Mouse (Mus musculus) kidney, embryonic 14.5 days (tissue): Measurements from ENCODE around the gene Eme2. TPM values are rescaled to one million over a fixed set of nuclear protein-coding genes. Genes with fewer than 3 reads are reported as not detected.

Experiments used
- ATAC-seq: fragments of 200-750 bp; cut with Nextera tagmentation; 2 replicates; pipeline ENCODE4 v1.8.0; 2017; ENCODE audit warnings: moderate number of reproducible peaks, mild to moderate bottlenecking, moderate TSS enrichment, moderate library complexity; ENCODE audit not compliant: low FRiP score, low TSS enrichment
- H3K27ac ChIP-seq: fragments of 300-500 bp; sonication (generic); 2 replicates; pipeline ENCODE4 v1.5.1; 2014; ENCODE audit warnings: low read depth, mild to moderate bottlenecking, low read length, moderate library complexity, mixed read lengths
- H3K27me3 ChIP-seq: fragments of 300-500 bp; sonication (generic); 2 replicates; pipeline ENCODE4 v1.6.1; 2014; ENCODE audit warnings: mild to moderate bottlenecking, low read length; ENCODE audit not compliant: control insufficient read depth, insufficient read depth
- H3K36me3 ChIP-seq: fragments of 300-500 bp; sonication (generic); 2 replicates; pipeline ENCODE4 v1.6.1; 2014; ENCODE audit warnings: low read length, mixed read lengths; ENCODE audit not compliant: control insufficient read depth, insufficient read depth
- H3K4me1 ChIP-seq: fragments of 300-500 bp; sonication (generic); 2 replicates; pipeline ENCODE4 v1.6.1; 2014; ENCODE audit warnings: low read length, mixed read lengths; ENCODE audit not compliant: control insufficient read depth, insufficient read depth
- H3K4me2 ChIP-seq: fragments of 300-500 bp; sonication (generic); replicated peaks from 2 replicates; pipeline ENCODE4 v1.6.1; 2014; ENCODE audit warnings: low read depth, mild to moderate bottlenecking, low read length
- H3K4me3 ChIP-seq: fragments of 300-500 bp; sonication (generic); 2 replicates; pipeline ENCODE4 v1.5.1; 2014; ENCODE audit warnings: mild to moderate bottlenecking, low read length
- H3K9ac ChIP-seq: fragments of 300-500 bp; sonication (generic); 2 replicates; pipeline ENCODE4 v1.6.1; 2014; ENCODE audit warnings: low read depth, mild to moderate bottlenecking, low read length, moderate library complexity
- H3K9me3 ChIP-seq: fragments of 300-500 bp; sonication (generic); 2 replicates; pipeline ENCODE4 v1.6.1; 2016; ENCODE audit warnings: low read length; ENCODE audit not compliant: control insufficient read depth
- WGBS: fragments of 180-500 bp; shearing (Covaris S2); extraction: QIAGEN DNeasy Blood & Tissue Kit; methylation state at CpG from one replicate; pipeline ENCODE4 v1.1.7; 2014; 5-methylcytosine and 5-hydroxymethylcytosine counted together
- polyA plus RNA-seq: library from polyadenylated mRNA; unstranded; fragments of >200 nt; fragmentation: Nextera tagmentation; extraction: Ambion mirVana; gene quantifications from 2 replicates; pipeline ENCODE4 v1.2.1, GENCODE M21; 2014

The Eme2 gene
- polyA plus RNA-seq, 1 experiment from 2014 or later: 25.2 TPM

DNA sequence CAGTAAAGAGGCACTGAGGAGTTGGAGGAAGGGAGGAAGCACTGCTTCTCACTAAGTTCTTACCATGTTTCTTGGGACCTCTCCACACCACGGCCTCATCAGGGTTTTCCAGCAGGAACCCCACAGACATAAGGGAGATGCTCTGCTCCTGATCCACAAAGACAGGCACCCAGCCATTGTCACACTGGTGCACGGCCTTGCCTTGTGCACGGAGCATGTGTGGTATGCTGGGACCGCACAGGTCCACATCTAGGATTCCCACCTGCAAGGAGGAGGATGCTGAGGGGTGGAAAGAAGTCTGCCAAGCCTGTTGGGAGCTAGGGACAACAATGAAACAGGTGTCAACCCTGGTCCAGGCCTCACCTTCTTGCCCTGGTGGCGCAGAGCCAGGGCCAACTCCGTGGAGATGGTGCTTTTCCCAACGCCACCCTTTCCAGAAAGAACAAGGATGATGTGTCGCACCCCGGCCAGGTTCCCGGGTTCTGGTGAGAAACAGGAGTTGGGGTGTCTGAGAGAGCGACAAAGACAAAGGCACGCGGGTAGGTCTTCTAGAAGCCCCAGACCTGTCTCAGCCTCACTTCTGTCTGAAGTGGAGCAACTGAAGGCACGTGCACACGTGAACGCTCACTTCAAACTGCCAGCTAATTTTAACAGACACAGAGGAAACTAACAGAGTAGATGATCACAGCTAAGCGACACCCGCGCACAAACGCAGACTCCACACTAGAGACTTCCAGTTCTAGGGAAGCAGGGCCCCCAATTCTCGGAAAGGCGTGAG, 9.3 kb downstream of the Eme2 start:
- peak overlapping the region; percentile 69 for H3K9ac ChIP-seq
- peak overlapping the region; percentile 66 for H3K4me3 ChIP-seq
- H3K27me3 ChIP-seq: no peaks in the 10 kb centered on the region
- H3K36me3 ChIP-seq: peaks cover 29% of the 10 kb centered on the region
- H3K9me3 ChIP-seq: no peaks in the 10 kb centered on the region
- H3K27ac ChIP-seq: no peak overlapping the region
- ATAC-seq: no peak
- peak overlapping the region; percentile 89 for H3K4me2 ChIP-seq
- peaks cover 18% of the 10 kb centered on the region for H3K4me1 ChIP-seq
- 26% methylated on average over 22 of the region's 22 CpGs for WGBS

DNA sequence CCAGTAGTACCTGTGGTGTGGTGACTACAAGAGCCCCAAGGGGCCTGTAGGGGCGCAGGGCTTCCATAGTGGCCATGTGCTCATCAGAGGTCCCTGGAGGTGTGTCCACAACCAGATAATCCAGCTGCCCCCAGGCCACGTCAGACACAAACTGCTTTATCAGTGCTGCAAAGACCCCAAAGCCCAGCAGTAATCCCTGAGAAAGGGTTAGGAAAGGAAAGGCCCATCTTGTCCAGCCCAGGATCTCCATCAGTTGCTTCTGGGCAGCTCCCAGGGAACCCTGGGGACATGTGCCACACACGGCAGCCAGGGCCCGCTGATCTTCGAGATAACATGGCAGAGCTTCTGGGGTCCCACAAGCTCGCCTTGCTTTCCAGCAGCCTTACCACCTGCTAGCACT, 10.5 kb downstream of the Eme2 start:
- 87% methylated on average over 6 of the region's 6 CpGs for WGBS
- no peak for ATAC-seq
- H3K27ac ChIP-seq: no peak overlapping the region
- H3K27me3 ChIP-seq: no peaks in the 10 kb centered on the region
- H3K36me3 ChIP-seq: peaks cover 17% of the 10 kb centered on the region
- no peak overlapping the region for H3K9ac ChIP-seq
- peaks cover 18% of the 10 kb centered on the region for H3K4me1 ChIP-seq
- H3K4me3 ChIP-seq: no peak overlapping the region
- H3K4me2 ChIP-seq: no peak overlapping the region
- H3K9me3 ChIP-seq: no peaks in the 10 kb centered on the region

DNA sequence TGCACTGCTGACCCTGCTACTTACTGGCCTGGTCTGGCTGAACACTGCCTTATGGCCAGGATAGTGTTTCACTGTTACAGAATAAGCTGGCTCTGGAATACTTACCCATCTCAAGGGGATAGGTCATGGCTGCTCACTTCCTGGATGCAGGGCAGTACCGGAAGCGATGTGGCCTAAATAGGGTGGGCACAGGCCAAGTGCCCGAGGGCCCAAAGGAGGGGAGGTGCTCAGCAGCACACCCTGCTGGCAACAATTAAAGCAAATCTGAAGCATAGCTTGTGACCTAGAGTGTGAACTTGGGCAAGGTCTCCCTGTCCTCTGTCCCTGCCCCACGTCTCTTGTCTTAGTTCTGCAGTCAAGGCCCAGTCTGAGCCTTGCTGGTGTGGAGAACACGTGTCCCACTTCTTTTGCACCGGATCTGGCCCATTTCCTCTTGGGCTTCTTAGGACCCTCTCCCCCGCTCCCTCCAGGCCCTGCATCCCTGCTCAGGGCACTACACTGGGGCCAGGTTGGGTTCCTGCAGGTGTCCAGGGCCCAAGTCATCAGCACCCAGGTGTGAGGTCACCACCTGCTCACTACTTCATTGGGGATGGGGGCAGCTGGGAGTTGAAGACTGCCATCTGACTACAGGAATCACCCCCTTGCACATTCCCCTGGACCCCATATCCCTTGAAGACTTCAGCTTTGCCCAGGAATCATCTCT, 13.0 kb downstream of the Eme2 start:
- ATAC-seq: no peak
- H3K4me2 ChIP-seq: no peak overlapping the region
- no peak overlapping the region for H3K9ac ChIP-seq
- H3K27ac ChIP-seq: no peak overlapping the region
- 47% methylated on average over 7 of the region's 7 CpGs for WGBS
- H3K27me3 ChIP-seq: no peaks in the 10 kb centered on the region
- H3K36me3 ChIP-seq: peaks cover 16% of the 10 kb centered on the region
- no peak overlapping the region for H3K4me3 ChIP-seq
- H3K4me1 ChIP-seq: peaks cover 8% of the 10 kb centered on the region
- H3K9me3 ChIP-seq: no peaks in the 10 kb centered on the region

DNA sequence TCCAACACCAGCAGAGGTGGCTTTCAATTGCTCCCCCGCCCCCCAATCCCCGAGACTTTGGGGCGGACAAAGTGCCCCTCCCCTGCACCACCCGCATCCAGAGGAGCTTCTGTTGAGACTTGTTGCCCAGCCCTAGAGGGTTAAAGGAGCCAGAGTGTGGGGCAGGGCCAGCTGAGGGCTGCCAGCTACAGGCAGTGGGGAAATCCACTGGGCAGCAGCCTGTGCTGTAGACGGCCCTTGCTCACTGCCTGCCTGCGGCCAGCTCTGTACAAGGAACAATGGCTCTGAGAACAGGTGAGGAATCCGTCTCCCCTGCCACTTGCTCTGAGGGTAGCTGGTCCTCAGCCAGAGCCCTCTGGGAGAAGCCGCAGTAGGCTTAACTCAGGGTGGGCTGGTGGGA, 16.4 kb downstream of the Eme2 start:
- Histone ChIP-seq H3K4me2 (no peak overlapping the region), H3K9me3 (no peaks in the 10 kb centered on the region), H3K36me3 (peaks cover 9% of the 10 kb centered on the region), H3K9ac (no peak overlapping the region), H3K4me1 (no peaks in the 10 kb centered on the region), H3K4me3 (no peak overlapping the region), H3K27me3 (no peaks in the 10 kb centered on the region), H3K27ac (no peak overlapping the region)
- ATAC-seq: no peak
- WGBS: 79% methylated on average over 8 of the region's 8 CpGs

DNA sequence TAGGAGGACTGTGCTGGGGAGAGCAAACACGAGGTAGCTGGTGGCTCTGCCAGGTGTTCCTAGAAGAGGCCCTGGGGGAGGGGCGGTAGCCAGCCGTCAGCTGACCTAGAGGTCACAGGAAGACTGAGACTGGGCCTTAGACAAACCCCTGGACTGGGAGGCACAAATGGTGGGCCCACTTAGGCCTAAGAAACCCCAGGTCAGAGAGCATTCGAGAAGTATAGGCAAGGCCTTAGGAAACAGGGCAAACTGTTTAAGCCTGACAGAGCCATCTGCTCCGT, 16.8 kb downstream of the Eme2 start:
- WGBS: 24% methylated on average over 5 of the region's 5 CpGs
- H3K9ac ChIP-seq: no peak overlapping the region

DNA sequence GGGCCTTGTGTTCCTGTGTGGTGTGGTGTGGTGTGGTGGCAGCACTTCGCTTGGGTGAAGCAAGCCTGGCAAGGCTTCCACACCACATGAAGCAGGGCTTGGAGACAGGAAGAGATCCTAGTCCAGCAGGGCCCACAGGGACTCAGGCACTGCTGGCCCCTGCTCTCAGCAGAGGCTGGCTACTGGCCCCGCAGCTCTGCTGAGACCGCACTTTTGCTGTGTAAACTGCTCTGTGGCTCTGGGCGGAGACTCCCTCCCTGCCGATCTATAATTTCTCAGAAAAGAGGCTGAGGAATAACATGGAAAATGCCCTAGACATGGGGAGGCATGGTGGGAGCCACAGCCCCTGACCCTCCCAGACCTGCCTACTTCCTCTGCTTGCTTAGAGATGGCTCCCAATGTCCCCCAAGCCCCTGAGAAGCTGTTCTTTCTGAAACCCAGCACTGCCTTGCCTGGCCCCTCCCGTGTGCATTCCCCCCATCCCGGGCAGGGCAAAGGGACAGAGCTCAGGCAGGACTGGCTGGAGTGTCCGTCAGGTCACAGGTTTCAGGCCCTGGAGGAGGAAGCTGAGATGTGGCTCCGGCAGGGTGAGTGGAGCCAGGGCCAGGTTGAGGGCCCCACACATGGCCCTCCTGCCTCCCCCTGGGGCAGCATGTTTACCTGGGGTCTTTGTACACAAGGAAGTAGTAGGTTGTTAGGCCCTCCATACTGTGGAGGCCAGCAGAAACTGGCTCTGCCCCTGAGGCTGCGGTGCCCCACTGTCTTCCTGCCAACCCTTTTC, 17.4 kb downstream of the Eme2 start:
- no peaks in the 10 kb centered on the region for H3K9me3 ChIP-seq
- H3K27ac ChIP-seq: no peak overlapping the region
- no peaks in the 10 kb centered on the region for H3K27me3 ChIP-seq
- H3K36me3 ChIP-seq: no peaks in the 10 kb centered on the region; the same call in 1 of the 2 replicates
- H3K4me2 ChIP-seq: no peak overlapping the region
- ATAC-seq: no peak
- H3K9ac ChIP-seq: no peak overlapping the region
- WGBS: 50% methylated on average over 10 of the region's 10 CpGs
- no peaks in the 10 kb centered on the region for H3K4me1 ChIP-seq
- H3K4me3 ChIP-seq: no peak overlapping the region

More for the DNA sequence above, 16.8 kb downstream of the Eme2 start:
- Histone ChIP-seq H3K4me2 (no peak overlapping the region), H3K4me3 (no peak overlapping the region), H3K27me3 (no peaks in the 10 kb centered on the region), H3K27ac (no peak overlapping the region), H3K36me3 (peaks cover 4% of the 10 kb centered on the region), H3K9me3 (no peaks in the 10 kb centered on the region), H3K4me1 (no peaks in the 10 kb centered on the region)
- no peak for ATAC-seq

DNA sequence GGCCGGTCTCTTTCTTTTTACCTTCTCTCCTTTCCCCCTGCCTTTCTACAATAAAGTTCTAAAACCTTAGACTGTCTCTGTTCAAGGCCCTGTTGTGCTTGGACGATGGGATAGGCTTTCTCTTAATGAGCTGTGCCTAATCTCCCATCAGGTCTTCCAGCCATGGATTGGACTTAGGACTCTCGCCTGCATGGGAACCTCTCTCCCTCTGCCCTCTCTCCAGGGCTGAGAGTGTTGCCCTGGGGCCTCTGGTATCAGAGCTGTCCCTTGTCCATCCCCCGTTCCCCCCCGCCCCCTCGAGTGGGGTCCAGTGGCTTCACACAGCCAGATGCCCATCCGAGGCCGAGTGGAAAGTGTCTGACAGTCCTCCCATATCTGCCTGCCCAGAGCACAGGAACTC, 19.9 kb downstream of the Eme2 start:
- no peaks in the 10 kb centered on the region for H3K4me1 ChIP-seq
- WGBS: 84% methylated on average over 8 of the region's 8 CpGs

DNA sequence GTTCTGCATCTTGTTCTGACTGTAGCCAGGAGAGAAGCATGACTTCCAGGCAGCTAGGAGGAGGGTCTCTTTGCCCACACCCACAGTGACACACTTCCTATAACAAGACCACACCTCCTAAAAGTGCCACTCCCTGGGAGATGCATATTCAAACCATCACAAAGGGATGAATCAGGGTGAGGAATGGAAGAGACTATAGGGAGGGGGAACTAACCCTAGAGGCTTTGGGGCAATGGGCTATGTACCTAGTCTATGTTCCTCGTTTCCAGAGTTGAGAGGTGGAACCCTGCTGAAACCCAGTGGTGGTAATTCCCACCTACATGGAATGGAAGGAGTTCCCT, 20.5 kb downstream of the Eme2 start:
- no peaks in the 10 kb centered on the region for H3K27me3 ChIP-seq
- H3K27ac ChIP-seq: no peak overlapping the region
- H3K9ac ChIP-seq: no peak overlapping the region
- no peaks in the 10 kb centered on the region for H3K4me1 ChIP-seq
- H3K9me3 ChIP-seq: no peaks in the 10 kb centered on the region
- H3K4me3 ChIP-seq: no peak overlapping the region
- no peaks in the 10 kb centered on the region for H3K36me3 ChIP-seq
- no peak for ATAC-seq
- no peak overlapping the region for H3K4me2 ChIP-seq
- WGBS: 40% methylated on average over 1 of the region's 1 CpGs

More for the DNA sequence above, 19.9 kb downstream of the Eme2 start:
- no peak overlapping the region for H3K9ac ChIP-seq
- no peak overlapping the region for H3K4me3 ChIP-seq
- H3K36me3 ChIP-seq: no peaks in the 10 kb centered on the region
- no peak overlapping the region for H3K4me2 ChIP-seq
- H3K27me3 ChIP-seq: no peaks in the 10 kb centered on the region
- ATAC-seq: no peak
- H3K27ac ChIP-seq: no peak overlapping the region
- no peaks in the 10 kb centered on the region for H3K9me3 ChIP-seq
